Mouse (Mus musculus) heart, embryonic 16.5 days (tissue): ENCODE data around the gene D1Ertd622e. TPM values are rescaled to one million over a fixed set of nuclear protein-coding genes. Genes with fewer than 3 reads are reported as not detected.

Source experiments
- ATAC-seq: fragments of 200-750 bp; cut with Nextera tagmentation; replicated peaks from 2 replicates; pipeline ENCODE4 v1.8.0; 2017; ENCODE audit warnings: moderate number of reproducible peaks; ENCODE audit not compliant: insufficient read depth, low FRiP score; ENCODE audit errors: extremely low read depth
- H3K27ac ChIP-seq: fragments of 300-500 bp; sonication (generic); 2 replicates; pipeline ENCODE4 v1.5.1; 2014; ENCODE audit warnings: mild to moderate bottlenecking, low read length, control low read depth, moderate library complexity
- H3K27me3 ChIP-seq: fragments of 300-500 bp; sonication (generic); 2 replicates; pipeline ENCODE4 v1.6.1; 2014; ENCODE audit warnings: low read length, mixed read lengths; ENCODE audit not compliant: control insufficient read depth, insufficient read depth
- H3K36me3 ChIP-seq: fragments of 300-500 bp; sonication (generic); 2 replicates; pipeline ENCODE4 v1.6.1; 2014; ENCODE audit not compliant: control insufficient read depth, insufficient read depth
- H3K4me1 ChIP-seq: fragments of 300-500 bp; sonication (generic); 2 replicates; pipeline ENCODE4 v1.6.1; 2014; ENCODE audit warnings: low read length, mixed read lengths; ENCODE audit not compliant: control insufficient read depth, insufficient read depth
- H3K4me2 ChIP-seq: fragments of 300-500 bp; sonication (generic); 2 replicates; pipeline ENCODE4 v1.6.1; 2014; ENCODE audit warnings: low read depth, mild to moderate bottlenecking, control low read depth, low read length
- H3K4me3 ChIP-seq: fragments of 300-500 bp; sonication (generic); 2 replicates; pipeline ENCODE4 v1.5.1; 2014; ENCODE audit warnings: mild to moderate bottlenecking, control low read depth, low read length
- H3K9ac ChIP-seq: fragments of 300-500 bp; sonication (generic); 2 replicates; pipeline ENCODE4 v1.6.1; 2014; ENCODE audit warnings: low read length, control low read depth
- H3K9me3 ChIP-seq: fragments of 300-500 bp; sonication (generic); replicated peaks from 2 replicates; pipeline ENCODE4 v1.6.1; 2016; ENCODE audit warnings: low read length; ENCODE audit not compliant: control insufficient read depth
- WGBS: fragments of 180-500 bp; shearing (Covaris S2); extraction: QIAGEN DNeasy Blood & Tissue Kit; methylation state at CpG from one replicate; pipeline ENCODE4 v1.1.7; 2014; 5-methylcytosine and 5-hydroxymethylcytosine counted together
- polyA plus RNA-seq: library from polyadenylated mRNA; unstranded; fragments of >200 nt; fragmentation: Nextera tagmentation; extraction: Ambion mirVana; gene quantifications from 2 replicates; pipeline ENCODE4 v1.2.1, GENCODE M21; 2015

D1Ertd622e gene
- polyA plus RNA-seq, 1 experiment from 2014 or later = 13.5 TPM

DNA sequence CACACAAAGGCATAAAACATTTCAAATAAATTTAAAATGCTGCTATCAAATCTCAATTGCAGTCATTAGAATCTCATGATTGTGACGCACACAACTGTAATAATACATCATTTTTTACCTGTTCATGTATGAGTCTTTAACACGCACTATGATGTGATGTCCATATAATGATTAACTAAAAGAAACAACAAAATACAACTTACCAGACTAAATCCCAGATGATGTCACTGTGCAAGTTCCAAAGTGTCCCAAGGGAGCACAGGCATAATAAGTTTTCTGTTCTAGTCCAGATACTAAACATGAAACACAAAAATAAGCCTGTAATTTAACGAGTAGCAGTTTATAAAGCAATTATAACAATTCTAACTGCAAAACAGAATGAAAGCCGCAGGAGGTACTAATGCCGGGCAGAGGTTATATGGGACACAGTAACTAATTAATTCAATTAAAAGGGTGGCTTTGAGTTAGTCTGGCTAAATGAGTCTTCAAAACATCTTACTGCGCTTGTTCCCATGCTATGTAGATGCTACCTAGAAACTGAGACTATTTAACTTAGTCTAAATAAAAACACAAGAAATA, 7.4 kb downstream of the D1Ertd622e start:
- Histone ChIP-seq H3K9me3 (no peaks in the 10 kb centered on the region), H3K36me3 (no peaks in the 10 kb centered on the region), H3K27me3 (no peaks in the 10 kb centered on the region), H3K9ac (no peak overlapping the region), H3K4me1 (peaks cover 30% of the 10 kb centered on the region), H3K27ac (no peak overlapping the region), H3K4me3 (no peak overlapping the region), H3K4me2 (no peak overlapping the region)
- 90% methylated on average over 6 of the region's 6 CpGs for WGBS
- no peak for ATAC-seq

DNA sequence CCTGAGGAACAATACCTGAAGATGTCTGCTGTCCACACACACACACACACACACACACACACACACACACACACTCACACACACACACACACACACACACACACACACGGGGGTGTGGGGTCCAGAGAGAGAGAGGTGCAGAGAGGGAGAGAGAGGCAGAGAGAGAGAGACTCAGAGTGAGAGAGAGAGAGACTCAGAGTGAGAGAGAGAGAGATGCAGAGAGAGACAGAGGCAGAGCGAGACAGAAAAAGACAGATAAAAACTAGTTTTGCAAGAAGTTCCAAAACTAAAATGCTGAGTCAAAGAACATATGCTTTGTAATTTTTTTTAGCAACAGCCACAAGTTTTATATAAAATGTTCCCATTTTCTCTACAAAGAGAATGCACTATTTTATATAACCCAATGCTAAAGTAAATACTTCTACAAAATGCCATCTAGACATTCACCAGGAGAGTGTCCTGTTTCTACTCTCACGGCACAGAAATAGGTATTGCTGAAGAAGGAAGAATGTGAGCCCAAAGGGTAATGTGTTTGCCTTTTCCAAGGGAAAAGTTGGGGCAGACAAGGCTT, 11.2 kb downstream of the D1Ertd622e start:
- H3K4me3 ChIP-seq = no peak overlapping the region
- no peak overlapping the region for H3K4me2 ChIP-seq
- H3K36me3 ChIP-seq = no peaks in the 10 kb centered on the region
- H3K27me3 ChIP-seq = no peaks in the 10 kb centered on the region
- ATAC-seq = no peak
- peaks cover 22% of the 10 kb centered on the region for H3K4me1 ChIP-seq
- no peak overlapping the region for H3K27ac ChIP-seq
- WGBS = 59% methylated on average over 3 of the region's 3 CpGs
- no peak overlapping the region for H3K9ac ChIP-seq
- no peaks in the 10 kb centered on the region for H3K9me3 ChIP-seq

DNA sequence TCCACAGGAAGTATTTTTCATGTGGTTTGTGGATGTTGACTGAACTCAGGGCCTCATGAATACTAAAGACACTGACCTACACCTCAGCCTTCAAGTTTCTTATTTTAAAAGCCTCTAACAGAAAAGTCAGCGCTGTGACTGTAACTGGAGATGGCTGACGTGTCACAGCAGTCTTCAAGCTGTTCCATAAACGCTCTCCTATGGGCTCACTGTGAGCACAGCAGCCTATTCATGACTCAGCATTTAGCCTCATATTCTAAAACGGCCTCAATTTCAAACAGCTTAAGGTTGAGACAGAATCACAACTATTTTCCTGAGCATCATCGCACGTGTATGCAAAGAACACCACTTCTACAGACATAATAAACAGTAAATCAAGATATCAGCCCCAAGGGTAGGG, 11.8 kb downstream of the D1Ertd622e start:
- H3K27me3 ChIP-seq = no peaks in the 10 kb centered on the region
- H3K36me3 ChIP-seq = no peaks in the 10 kb centered on the region
- H3K27ac ChIP-seq = no peak overlapping the region
- peaks cover 22% of the 10 kb centered on the region for H3K4me1 ChIP-seq
- H3K9ac ChIP-seq = no peak overlapping the region
- WGBS = 53% methylated on average over 6 of the region's 6 CpGs
- H3K4me3 ChIP-seq = no peak overlapping the region
- H3K4me2 ChIP-seq = no peak overlapping the region
- H3K9me3 ChIP-seq = no peaks in the 10 kb centered on the region
- 0 out of 2 replicates have a peak, but pooled peaks have one; percentile 29 for ATAC-seq

DNA sequence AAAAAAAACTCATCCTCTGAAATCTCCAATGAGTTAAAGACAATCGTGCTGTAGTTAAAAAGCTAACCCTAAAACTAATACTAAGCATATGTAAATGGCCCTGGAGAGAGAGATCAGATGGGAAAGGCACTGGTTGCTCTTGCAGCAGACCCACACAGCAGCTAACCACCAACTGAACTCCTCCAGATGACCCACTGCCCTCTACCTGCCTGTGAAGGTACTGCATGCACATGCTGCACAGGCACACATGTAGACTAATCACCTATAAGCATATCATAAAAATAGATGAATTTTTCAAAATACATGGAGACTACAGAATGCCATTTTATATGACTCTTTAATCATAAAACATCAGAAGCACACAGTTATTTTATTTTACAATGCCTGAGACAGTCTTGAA, 14.8 kb downstream of the D1Ertd622e start:
- no peak overlapping the region for H3K27ac ChIP-seq
- no peaks in the 10 kb centered on the region for H3K27me3 ChIP-seq
- no peak overlapping the region for H3K9ac ChIP-seq
- H3K9me3 ChIP-seq = no peaks in the 10 kb centered on the region
- H3K4me1 ChIP-seq = peaks cover 7% of the 10 kb centered on the region
- ATAC-seq = no peak
- WGBS = 98% methylated on average over 1 of the region's 1 CpGs
- no peak overlapping the region for H3K4me3 ChIP-seq
- H3K36me3 ChIP-seq = 0 out of 2 replicates have a peak, but pooled peaks cover 4% of the 10 kb centered on the region
- no peak overlapping the region for H3K4me2 ChIP-seq

DNA sequence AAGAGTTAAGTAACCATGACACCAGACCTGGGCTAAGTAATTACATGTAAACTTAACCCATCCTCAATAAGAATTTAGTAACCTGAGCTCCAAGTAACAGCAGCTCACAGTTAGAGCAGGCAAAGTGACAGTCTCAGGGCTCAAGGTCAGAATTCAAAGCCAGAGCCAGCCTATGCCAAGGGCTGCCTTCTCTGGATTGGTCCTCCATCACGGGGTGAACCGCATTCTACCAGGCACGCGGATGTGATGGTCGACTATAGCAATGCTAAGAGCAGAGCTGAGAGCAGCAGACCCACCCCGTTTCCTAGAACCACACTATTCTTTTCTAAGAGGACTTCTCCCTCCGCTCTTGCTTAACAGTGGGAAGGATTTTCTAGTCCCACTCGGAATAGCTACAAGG, 27.8 kb downstream of the D1Ertd622e start:
- Histone ChIP-seq H3K9me3 (no peaks in the 10 kb centered on the region), H3K4me2 (no peak overlapping the region), H3K27me3 (no peaks in the 10 kb centered on the region), H3K4me3 (no peak overlapping the region), H3K36me3 (no peaks in the 10 kb centered on the region), H3K27ac (no peak overlapping the region), H3K9ac (no peak overlapping the region), H3K4me1 (no peaks in the 10 kb centered on the region)
- ATAC-seq = no peak
- WGBS = 89% methylated on average over 8 of the region's 8 CpGs

DNA sequence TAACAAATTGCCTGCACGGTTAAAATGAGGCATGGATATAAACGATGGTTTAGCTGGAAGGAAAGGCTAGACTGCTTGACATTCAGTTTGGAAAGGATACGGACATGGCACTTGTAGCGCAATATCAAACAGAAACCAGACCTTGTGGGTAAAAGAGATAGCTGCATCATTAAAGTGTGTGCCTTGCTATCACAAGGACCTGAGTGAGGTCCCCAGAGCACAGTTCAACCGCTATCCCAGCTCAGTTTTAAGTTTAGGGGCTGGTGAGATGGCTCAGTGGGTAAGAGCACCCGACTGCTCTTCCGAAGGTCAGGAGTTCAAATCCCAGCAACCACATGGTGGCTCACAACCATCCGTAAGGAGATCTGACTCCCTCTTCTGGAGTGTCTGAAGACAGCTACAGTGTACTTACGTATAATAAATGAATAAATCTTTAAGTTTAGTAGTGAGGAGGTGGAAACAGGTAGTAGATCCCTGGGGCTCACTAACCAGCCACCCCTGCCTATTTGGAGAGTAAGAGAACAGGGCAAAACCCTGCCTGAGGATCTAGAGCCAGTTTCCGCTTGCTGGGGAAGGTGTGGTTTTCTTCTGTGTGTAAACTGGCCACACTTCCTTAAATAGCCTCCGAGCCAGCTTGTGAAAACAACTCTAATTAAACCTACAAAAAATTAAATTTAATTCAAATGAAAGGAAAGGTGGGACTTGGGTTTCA, 29.2 kb downstream of the D1Ertd622e start:
- no peak for ATAC-seq
- Histone ChIP-seq H3K4me3 (no peak overlapping the region), H3K27ac (no peak overlapping the region), H3K4me1 (no peaks in the 10 kb centered on the region), H3K27me3 (no peaks in the 10 kb centered on the region), H3K9me3 (no peaks in the 10 kb centered on the region), H3K36me3 (no peaks in the 10 kb centered on the region), H3K4me2 (no peak overlapping the region), H3K9ac (no peak overlapping the region)
- WGBS = 85% methylated on average over 10 of the region's 11 CpGs

DNA sequence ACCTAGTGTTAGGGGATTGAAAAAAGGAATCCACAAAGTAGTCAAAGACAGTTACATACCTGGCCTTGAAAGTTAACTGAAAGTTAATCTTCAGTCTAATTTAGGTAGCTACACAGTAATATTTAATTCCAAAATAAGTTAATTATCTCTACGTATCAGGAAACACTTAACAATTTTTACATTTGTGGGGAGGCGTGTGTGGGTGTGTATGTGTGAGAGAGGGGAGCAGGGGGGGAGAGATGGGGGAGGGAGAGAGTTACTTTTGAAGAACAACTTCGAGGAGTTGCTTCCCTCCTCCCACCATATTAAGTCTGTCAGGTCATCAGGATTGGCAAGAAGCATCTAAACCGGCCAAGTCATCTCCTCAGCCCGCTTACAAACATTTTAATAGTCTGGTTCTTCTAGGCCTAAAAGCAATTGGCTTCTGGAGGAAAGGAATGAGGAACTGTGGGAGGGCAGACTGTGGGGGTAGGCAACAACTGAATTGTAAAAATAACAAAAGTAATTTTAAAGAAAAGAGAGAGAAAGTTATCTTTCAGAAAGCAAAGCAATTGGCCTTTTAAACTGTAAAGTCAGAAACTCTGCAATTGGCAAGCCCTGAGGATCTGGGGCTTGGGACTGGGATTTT, 29.9 kb downstream of the D1Ertd622e start:
- no peaks in the 10 kb centered on the region for H3K27me3 ChIP-seq
- no peaks in the 10 kb centered on the region for H3K4me1 ChIP-seq
- H3K9me3 ChIP-seq = no peaks in the 10 kb centered on the region
- H3K27ac ChIP-seq = no peak overlapping the region
- H3K36me3 ChIP-seq = no peaks in the 10 kb centered on the region
- no peak overlapping the region for H3K4me3 ChIP-seq
- no peak overlapping the region for H3K9ac ChIP-seq
- WGBS = 65% methylated on average over 5 of the region's 5 CpGs
- H3K4me2 ChIP-seq = no peak overlapping the region
- ATAC-seq = no peak

DNA sequence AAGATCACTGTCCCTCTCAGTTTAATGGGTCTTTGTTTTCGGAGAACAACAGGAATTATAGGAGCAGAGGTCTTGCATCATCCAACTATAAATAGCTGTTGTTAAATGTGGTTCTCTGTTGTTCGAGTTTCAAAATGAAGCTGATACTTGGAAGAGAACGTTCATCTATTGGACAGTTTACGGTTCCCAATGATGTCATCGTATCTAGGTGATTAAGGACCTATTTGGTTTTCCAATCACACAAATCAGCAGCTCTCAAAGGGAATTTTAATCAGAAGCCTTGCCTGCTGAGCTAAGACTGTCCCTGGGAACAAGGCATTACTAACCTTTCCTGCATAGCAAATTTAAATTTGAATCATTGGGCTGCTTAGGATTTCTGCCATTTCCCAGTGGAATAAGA, 31.7 kb downstream of the D1Ertd622e start:
- Histone ChIP-seq H3K4me3 (no peak overlapping the region), H3K27me3 (no peaks in the 10 kb centered on the region), H3K36me3 (no peaks in the 10 kb centered on the region), H3K4me1 (no peaks in the 10 kb centered on the region), H3K9me3 (no peaks in the 10 kb centered on the region), H3K4me2 (no peak overlapping the region), H3K9ac (no peak overlapping the region), H3K27ac (no peak overlapping the region)
- 57% methylated on average over 5 of the region's 5 CpGs for WGBS
- ATAC-seq = no peak

DNA sequence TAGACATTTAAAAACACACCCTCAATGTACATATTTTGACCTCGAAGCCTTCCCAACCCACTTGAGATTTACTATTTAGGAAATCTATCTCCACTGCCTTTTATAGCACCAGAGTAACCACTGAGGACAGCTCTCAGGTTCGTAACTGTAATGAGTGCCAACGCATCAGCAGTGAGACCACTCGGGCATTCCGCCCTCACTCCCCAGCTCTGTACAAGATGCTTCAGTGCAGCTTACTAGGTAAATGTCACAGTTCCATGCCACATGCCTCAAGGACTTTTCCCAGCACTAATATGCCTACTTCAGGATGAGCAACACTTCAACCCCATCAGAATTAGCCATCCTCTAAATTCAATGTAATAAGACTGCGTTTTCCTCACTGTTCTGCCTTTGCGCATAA, 33.0 kb downstream of the D1Ertd622e start:
- H3K36me3 ChIP-seq = no peaks in the 10 kb centered on the region
- H3K4me1 ChIP-seq = no peaks in the 10 kb centered on the region
- WGBS = 68% methylated on average over 7 of the region's 7 CpGs
- no peak overlapping the region for H3K9ac ChIP-seq
- no peak overlapping the region for H3K4me3 ChIP-seq
- no peak overlapping the region for H3K27ac ChIP-seq
- ATAC-seq = no peak
- no peaks in the 10 kb centered on the region for H3K27me3 ChIP-seq
- no peaks in the 10 kb centered on the region for H3K9me3 ChIP-seq
- no peak overlapping the region for H3K4me2 ChIP-seq
